Mouse (Mus musculus) erythroblast, embryonic 14.5 days (primary cell): ENCODE results near the gene Prr12. TPM values are rescaled to one million over a fixed set of nuclear protein-coding genes. Genes with fewer than 3 reads are reported as not detected.

Experiments used
- H3K27me3 ChIP-seq: 2 replicates; pipeline ENCODE4 v1.6.1; 2012; ENCODE audit warnings: inconsistent platforms; ENCODE audit not compliant: control insufficient read depth
- H3K36me3 ChIP-seq: 2 replicates; pipeline ENCODE4 v1.6.1; 2012; ENCODE audit warnings: mild to moderate bottlenecking, inconsistent platforms; ENCODE audit not compliant: control insufficient read depth
- H3K4me1 ChIP-seq: 2 replicates; pipeline ENCODE4 v1.6.1; 2012; ENCODE audit warnings: inconsistent platforms; ENCODE audit not compliant: control insufficient read depth
- H3K4me3 ChIP-seq: replicated peaks from 2 replicates; pipeline ENCODE3; 2012; ENCODE audit warnings: moderate library complexity, mild to moderate bottlenecking, inconsistent platforms
- H3K9me3 ChIP-seq: 2 replicates; pipeline ENCODE4 v1.6.1; 2012; ENCODE audit warnings: low read length, inconsistent platforms, mixed read lengths; ENCODE audit not compliant: control insufficient read depth
- GATA1 ChIP-seq: IDR thresholded peaks from 2 replicates; pipeline ENCODE4 v1.6.1; 2012; ENCODE audit warnings: low read length, inconsistent platforms, mixed read lengths
- TAL1 ChIP-seq: IDR thresholded peaks from 3 replicates; pipeline ENCODE4 v1.6.1; 2012; ENCODE audit warnings: low read length, inconsistent platforms, mixed read lengths
- polyA plus RNA-seq: library from polyadenylated mRNA; stranded (reverse); fragments of >175 nt; gene quantifications from 2 replicates; pipeline ENCODE4 v1.2.3, GENCODE M21; 2012

Gene Prr12
- polyA plus RNA-seq, 1 experiment, result 2.9 TPM

DNA sequence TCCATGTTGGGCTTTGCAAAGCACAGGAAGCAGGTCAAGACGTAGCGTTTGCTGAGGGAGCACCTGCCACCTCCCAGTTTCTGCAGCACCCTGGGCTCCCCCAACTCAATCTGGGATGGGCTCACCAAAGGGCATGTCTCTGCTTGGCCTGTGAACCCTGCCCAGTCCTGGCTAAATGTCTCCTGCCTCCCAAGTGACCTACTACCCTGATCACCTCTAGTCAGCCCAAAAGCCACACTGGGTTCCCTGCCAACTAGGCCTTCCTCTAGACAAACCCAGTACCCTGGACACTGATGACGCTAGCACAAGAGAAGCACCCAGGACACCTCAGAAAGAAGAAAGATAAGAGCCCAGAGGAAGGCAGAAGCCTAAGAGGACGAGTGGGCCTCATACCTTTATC lies 39.9 kb downstream of the Prr12 start:
- Histone ChIP-seq H3K9me3 (peaks cover 7% of the 10 kb centered on the region), H3K36me3 (peaks cover 65% of the 10 kb centered on the region), H3K4me3 (no peak overlapping the region), H3K27me3 (no peaks in the 10 kb centered on the region; the same call in 1 of the 2 replicates), H3K4me1 (peaks cover 73% of the 10 kb centered on the region)
- TF ChIP-seq GATA1 (no peak), TAL1 (no peak)

- peaks cover 2% of the 10 kb centered on the region; the same call in 1 of the 2 replicates for H3K27me3 ChIP-seq
- peaks cover 15% of the 10 kb centered on the region for H3K9me3 ChIP-seq
- peaks cover 73% of the 10 kb centered on the region for H3K36me3 ChIP-seq
- peaks cover 67% of the 10 kb centered on the region for H3K4me1 ChIP-seq
- no peak overlapping the region for H3K4me3 ChIP-seq
- no peak for TF ChIP-seq GATA1
- TF ChIP-seq TAL1, result no peak
Observed at GRCm38 (mm10) chr7:45012011-45012410, 40.7 kb downstream of the Prr12 start.

- Histone ChIP-seq H3K27me3 (peaks cover 2% of the 10 kb centered on the region; the same call in 1 of the 2 replicates), H3K36me3 (peaks cover 99% of the 10 kb centered on the region), H3K9me3 (peaks cover 18% of the 10 kb centered on the region), H3K4me1 (peaks cover 41% of the 10 kb centered on the region), H3K4me3 (no peak overlapping the region)
- TF ChIP-seq GATA1 (no peak), TAL1 (no peak)
Observed at GRCm38 (mm10) chr7:45008411-45008810, 44.3 kb downstream of the Prr12 start.

DNA sequence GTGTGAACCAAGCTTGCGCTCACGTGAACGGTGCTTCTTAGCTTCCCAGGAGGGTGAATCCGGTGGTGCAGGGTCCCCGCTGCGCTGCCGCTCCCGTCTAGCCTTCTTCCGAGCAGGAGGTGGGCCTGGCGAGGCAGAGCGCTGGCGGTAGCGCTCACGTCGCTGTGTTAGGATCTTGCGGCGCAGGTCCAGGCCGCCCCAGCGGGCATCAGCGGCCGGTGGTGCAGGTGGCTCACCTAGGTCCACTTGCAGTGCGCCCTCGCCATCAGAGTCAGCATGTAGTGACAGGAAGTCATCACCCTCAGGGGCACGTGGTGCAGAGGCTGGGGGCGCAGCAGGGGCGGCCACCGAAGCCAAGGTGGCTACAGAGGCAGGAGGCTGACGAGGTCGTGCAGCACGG lies 44.8 kb downstream of the Prr12 start:
- H3K9me3 ChIP-seq, result peaks cover 18% of the 10 kb centered on the region
- no peak overlapping the region for H3K4me3 ChIP-seq
- H3K4me1 ChIP-seq, result peaks cover 35% of the 10 kb centered on the region
- peaks cover 99% of the 10 kb centered on the region for H3K36me3 ChIP-seq
- TF ChIP-seq GATA1 (no peak), TAL1 (no peak)
- peaks cover 2% of the 10 kb centered on the region; the same call in 1 of the 2 replicates for H3K27me3 ChIP-seq

GRCm38 (mm10) chr7:45007141-45007540 lies 45.5 kb downstream of the Prr12 start:
- peaks cover 32% of the 10 kb centered on the region for H3K4me1 ChIP-seq

DNA sequence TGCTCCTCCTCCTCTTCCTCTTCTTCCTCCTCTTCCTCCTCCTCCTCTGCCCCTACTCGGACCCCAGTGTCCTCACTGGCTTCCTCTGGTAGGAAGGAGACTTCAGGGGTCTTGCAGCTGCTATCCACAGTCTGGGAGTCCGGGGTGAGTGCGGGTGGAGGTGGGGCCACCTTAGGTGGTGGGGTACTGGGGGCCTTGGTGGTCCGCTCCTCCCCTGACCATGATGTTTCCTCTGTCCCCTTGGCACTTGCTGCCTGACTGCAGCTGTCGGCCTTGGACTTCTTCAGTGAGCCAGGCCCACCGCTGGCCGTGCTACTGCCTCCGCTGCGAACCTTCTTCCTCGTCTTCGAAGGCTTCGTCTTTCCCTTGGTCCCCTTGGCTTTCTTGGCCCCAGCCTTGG lies 46.2 kb downstream of the Prr12 start:
- H3K27me3 ChIP-seq, result peaks cover 2% of the 10 kb centered on the region; the same call in 1 of the 2 replicates
- H3K4me1 ChIP-seq, result peaks cover 29% of the 10 kb centered on the region
- no peak for TF ChIP-seq GATA1
- no peak for TF ChIP-seq TAL1
- H3K9me3 ChIP-seq, result peaks cover 18% of the 10 kb centered on the region
- H3K36me3 ChIP-seq, result peaks cover 99% of the 10 kb centered on the region
- no peak overlapping the region for H3K4me3 ChIP-seq

More at GRCm38 (mm10) chr7:45007141-45007540, 45.5 kb downstream of the Prr12 start:
- peaks cover 2% of the 10 kb centered on the region; the same call in 1 of the 2 replicates for H3K27me3 ChIP-seq
- TF ChIP-seq GATA1 (no peak), TAL1 (no peak)
- peaks cover 99% of the 10 kb centered on the region for H3K36me3 ChIP-seq
- H3K4me3 ChIP-seq, result no peak overlapping the region
- peaks cover 18% of the 10 kb centered on the region for H3K9me3 ChIP-seq

DNA sequence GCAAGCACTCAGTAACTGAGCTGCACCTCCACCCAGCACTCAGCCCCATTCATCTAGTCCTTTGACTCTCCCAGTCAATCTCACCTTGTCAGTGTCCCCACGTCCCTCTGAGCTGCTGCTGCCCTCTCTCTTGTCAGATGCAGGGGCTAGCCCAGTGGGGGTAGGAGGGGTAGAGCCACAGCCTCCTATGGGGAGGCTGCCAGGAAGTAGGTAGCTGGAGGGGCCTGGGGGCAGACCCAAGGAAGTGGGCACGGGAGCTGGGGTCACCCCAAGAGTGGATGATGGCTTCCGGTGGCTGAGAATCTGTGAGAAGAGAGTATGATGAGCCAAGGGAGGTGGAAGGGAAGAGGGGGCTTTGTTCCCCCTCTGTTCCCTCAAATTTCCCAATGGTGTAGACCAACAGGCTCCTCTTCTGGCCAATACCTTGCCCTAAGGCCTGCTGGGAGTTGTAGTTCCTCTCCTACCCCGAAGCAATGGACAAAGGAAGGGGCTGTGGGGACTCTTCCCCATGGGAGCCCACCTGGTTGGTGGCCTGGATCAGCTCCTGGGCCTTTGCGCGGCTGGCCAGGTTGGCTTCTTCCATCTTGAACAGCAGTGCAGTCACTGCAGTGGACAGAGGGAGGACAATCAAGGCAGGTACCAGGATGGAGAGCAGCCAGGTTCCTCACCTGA lies 47.2 kb downstream of the Prr12 start:
- Histone ChIP-seq H3K4me3 (no peak overlapping the region), H3K27me3 (peaks cover 2% of the 10 kb centered on the region; the same call in 1 of the 2 replicates), H3K36me3 (peaks cover 99% of the 10 kb centered on the region), H3K4me1 (peaks cover 35% of the 10 kb centered on the region), H3K9me3 (peaks cover 18% of the 10 kb centered on the region)
- TF ChIP-seq TAL1, result no peak
- no peak for TF ChIP-seq GATA1

DNA sequence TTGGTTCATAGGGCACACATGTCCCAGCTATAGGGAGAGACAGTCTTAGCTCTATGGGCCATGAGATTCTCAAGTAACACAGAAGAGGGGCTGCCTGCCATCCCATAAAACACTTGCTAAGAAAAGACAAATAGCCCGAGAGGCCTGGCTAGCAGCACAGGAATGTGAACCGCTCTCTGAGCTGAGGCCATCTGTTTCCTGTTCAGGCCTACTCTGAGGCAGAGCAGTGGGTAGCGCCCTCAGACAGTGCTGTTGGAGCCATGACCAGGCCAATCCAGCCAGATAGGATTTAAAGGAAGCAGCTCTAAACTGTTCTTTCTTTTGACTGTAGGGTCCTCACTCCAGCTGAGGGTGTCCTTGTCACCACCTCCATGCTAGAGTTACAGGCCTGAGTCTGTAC lies 48.1 kb downstream of the Prr12 start:
- H3K27me3 ChIP-seq, result peaks cover 2% of the 10 kb centered on the region; the same call in 1 of the 2 replicates
- H3K36me3 ChIP-seq, result peaks cover 99% of the 10 kb centered on the region
- H3K9me3 ChIP-seq, result peaks cover 18% of the 10 kb centered on the region
- peaks cover 34% of the 10 kb centered on the region for H3K4me1 ChIP-seq
- TF ChIP-seq TAL1 (no peak), GATA1 (no peak)
- no peak overlapping the region for H3K4me3 ChIP-seq

DNA sequence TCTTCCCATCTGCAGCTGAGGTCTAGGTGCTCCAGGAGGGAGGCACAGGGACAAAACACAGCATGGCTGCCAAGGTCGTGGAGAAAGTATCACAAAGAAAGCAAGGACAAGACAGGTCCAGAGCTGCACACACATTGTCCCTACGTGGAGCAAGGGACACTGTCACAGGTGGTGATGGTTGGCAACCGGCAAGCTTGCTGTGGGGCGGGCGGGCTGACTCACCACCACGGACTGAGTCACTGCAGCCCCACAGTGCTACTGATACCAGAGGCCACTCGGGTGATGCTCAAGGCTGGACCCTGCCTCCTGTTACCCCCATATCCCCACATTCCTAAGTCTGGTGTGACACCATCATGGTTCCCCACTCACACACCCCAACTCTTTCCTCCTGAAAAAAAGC lies 50.2 kb downstream of the Prr12 start:
- H3K9me3 ChIP-seq, result peaks cover 7% of the 10 kb centered on the region
- H3K27me3 ChIP-seq, result no peaks in the 10 kb centered on the region; the same call in 1 of the 2 replicates
- no peak overlapping the region for H3K4me3 ChIP-seq
- H3K36me3 ChIP-seq, result peaks cover 81% of the 10 kb centered on the region
- TF ChIP-seq TAL1, result no peak
- TF ChIP-seq GATA1, result no peak
- peaks cover 45% of the 10 kb centered on the region for H3K4me1 ChIP-seq
